Mouse (Mus musculus) layer of hippocampus, adult 9-10 months (tissue): Measurements from ENCODE around the gene Vmn1r73.

Experiments
- DNase-seq: peaks from one replicate; pipeline ENCODE4 v3.0.0; 2022; ENCODE audit warnings: low spot score

The Vmn1r73 gene

GRCm38 (mm10) chr7:11729966-11730365 is at the start of gene Vmn1r73:
Gene Vmn1r73, plus strand, starts transcription at chr7:11730266.
- DNase-seq = no peak
